Mouse (Mus musculus): ENCODE measurements around the gene Cbx3.

Gene Cbx3

GRCm38 (mm10) chr6:51470311-51471178 lies at the start of gene Cbx3:
Cbx3 (plus strand) TSS chr6:51470360.
- peak; percentile 92 to 93 for DNase-seq (ENCODE audit: low spot score in 2 of 2)

- DNase-seq (ENCODE audit: low spot score in 2 of 2), result no peak
Observed at GRCm38 (mm10) chr6:51423466-51424122, 46.6 kb upstream of the Cbx3 start.

- DNase-seq (ENCODE audit: low spot score in 2 of 2), result no peak
Observed at GRCm38 (mm10) chr6:51424537-51424936, 45.6 kb upstream of the Cbx3 start.

- peak; percentile 54 to 55 for DNase-seq (ENCODE audit: low spot score in 2 of 2)
Observed at GRCm38 (mm10) chr6:51432535-51433397, 37.4 kb upstream of the Cbx3 start, which contains the start of gene Nfe2l3. Nfe2l3 (plus strand) TSS chr6:51432670.

GRCm38 (mm10) chr6:51434270-51434669 lies 35.9 kb upstream of the Cbx3 start:
- no peak for DNase-seq (ENCODE audit: low spot score in 2 of 2)

- no peak for DNase-seq (ENCODE audit: low spot score in 2 of 2)
Observed at GRCm38 (mm10) chr6:51437665-51438064, 32.5 kb upstream of the Cbx3 start.

GRCm38 (mm10) chr6:51438826-51439330 lies 31.3 kb upstream of the Cbx3 start:
- DNase-seq (ENCODE audit: low spot score in 2 of 2), result no peak

GRCm38 (mm10) chr6:51442191-51442835 lies 27.8 kb upstream of the Cbx3 start:
- DNase-seq (ENCODE audit: low spot score in 2 of 2), result no peak

- DNase-seq (ENCODE audit: low spot score in 2 of 2), result no peak
Observed at GRCm38 (mm10) chr6:51452927-51453503, 17.1 kb upstream of the Cbx3 start.

- no peak for DNase-seq (ENCODE audit: low spot score in 2 of 2)
Observed at GRCm38 (mm10) chr6:51454949-51455348, 15.2 kb upstream of the Cbx3 start.

- no peak for DNase-seq (ENCODE audit: low spot score in 2 of 2)
Observed at GRCm38 (mm10) chr6:51456198-51456597, 14.0 kb upstream of the Cbx3 start.

GRCm38 (mm10) chr6:51457283-51457682 lies 12.9 kb upstream of the Cbx3 start:
- DNase-seq (ENCODE audit: low spot score in 2 of 2), result no peak

GRCm38 (mm10) chr6:51457770-51458387 lies 12.3 kb upstream of the Cbx3 start:
- DNase-seq (ENCODE audit: low spot score in 2 of 2), result no peak

- no peak for DNase-seq (ENCODE audit: low spot score in 2 of 2)
Observed at GRCm38 (mm10) chr6:51458925-51459312, 11.2 kb upstream of the Cbx3 start.

GRCm38 (mm10) chr6:51459313-51460020 lies 10.7 kb upstream of the Cbx3 start:
- DNase-seq (ENCODE audit: low spot score in 2 of 2), result no peak

GRCm38 (mm10) chr6:51460021-51460360 lies 10.2 kb upstream of the Cbx3 start:
- DNase-seq (ENCODE audit: low spot score in 2 of 2), result no peak

GRCm38 (mm10) chr6:51460363-51460762 lies 9.8 kb upstream of the Cbx3 start:
- DNase-seq (ENCODE audit: low spot score in 2 of 2), result no peak

GRCm38 (mm10) chr6:51467649-51468048 lies 2.5 kb upstream of the Cbx3 start:
- DNase-seq (ENCODE audit: low spot score in 2 of 2), result no peak

- peak; percentile 79 to 80 for DNase-seq (ENCODE audit: low spot score in 2 of 2)
Observed at GRCm38 (mm10) chr6:51468891-51469561, 1.1 kb upstream of the Cbx3 start.

Data from right cerebral cortex, postnatal 10 days (tissue).